ENCODE assay signal across 1 mouse cellular context in genomic region chr7:80063244-80063643, GRCm38 (mm10).
TF ChIP-seq lines count a peak whose summit lies in the region.

No protein-coding gene starts in this region.

TF ChIP-seq in CH12.LX, 34 proteins besides CTCF, POLR2A, EP300 and RAD21 (continued from another document):
- TF ChIP-seq CHD2 (IDR thresholded peaks at IDR 0.05; ENCODE audit: low read length) = 0 out of 2 replicates have a peak, but pooled peaks have one; percentile 22
- no peak for TF ChIP-seq JUN (IDR thresholded peaks at IDR 0.05; ENCODE audit: insufficient read depth, low read depth, low read length)
- no peak for TF ChIP-seq IRF4 (IDR thresholded peaks at IDR 0.05; ENCODE audit: low read depth, low read length)
- no peak for TF ChIP-seq MAZ (IDR thresholded peaks at IDR 0.05; ENCODE audit: low read depth, low read length)
- no peak for TF ChIP-seq ZNF384 (IDR thresholded peaks at IDR 0.05; ENCODE audit: low read depth, low read length)
- no peak for TF ChIP-seq POLR2AphosphoS2 (IDR thresholded peaks at IDR 0.05; ENCODE audit: low read depth, low read length)
- TF ChIP-seq MAFK (IDR thresholded peaks at IDR 0.05; ENCODE audit: insufficient replicate concordance, low read length) = no peak
- peak; percentile 47; the same call in 1 of the 2 replicates for TF ChIP-seq ETS1 (conservative IDR thresholded peaks at IDR 0.05; ENCODE audit: low read depth, low read length)
- TF ChIP-seq PAX5 (IDR thresholded peaks at IDR 0.05; ENCODE audit: low read length) = no peak
- TF ChIP-seq USF1 (IDR thresholded peaks at IDR 0.05; ENCODE audit: low read depth, low read length) = no peak
- TF ChIP-seq SIN3A (IDR thresholded peaks at IDR 0.05; ENCODE audit: low read length) = no peak
- no peak for TF ChIP-seq GABPA (IDR thresholded peaks at IDR 0.05; ENCODE audit: insufficient replicate concordance, low read depth, low read length)
